Mouse (Mus musculus) olfactory bulb, adult 2 months (tissue): Measurements from ENCODE around the gene Grik2.

Experiments
- CTCF ChIP-seq: fragments of 200-500 bp; IDR thresholded peaks from 2 replicates; pipeline ENCODE4 v1.5.1; 2012; ENCODE audit warnings: low read depth, mild to moderate bottlenecking, low read length, moderate library complexity; ENCODE audit not compliant: insufficient read depth
- POLR2A ChIP-seq: fragments of 200-500 bp; IDR thresholded peaks from 2 replicates; pipeline ENCODE4 v1.6.1; 2012; ENCODE audit warnings: mild to moderate bottlenecking, low read depth, low read length, moderate library complexity; ENCODE audit not compliant: insufficient read depth

GRCm38 (mm10) chr10:49709748-49710147 is 78.8 kb downstream of the Grik2 start:
- TF ChIP-seq CTCF (no peak), POLR2A (no peak)
